Mouse (Mus musculus) urinary bladder, postnatal 4 days (tissue): ENCODE measurements at regions not wholly inside any gene's neighbourhood (a gene's known extent, or its start where the extent isn't known, plus 50 kb on each side); places are given as distances from the start of the nearest gene placed in this dataset.

Source experiments
- DNase-seq, 2 experiments: peaks; one replicate each; pipeline ENCODE4 v3.0.0; 2021 to 2022; ENCODE audit warnings: low spot score in 2 of 2

DNA sequence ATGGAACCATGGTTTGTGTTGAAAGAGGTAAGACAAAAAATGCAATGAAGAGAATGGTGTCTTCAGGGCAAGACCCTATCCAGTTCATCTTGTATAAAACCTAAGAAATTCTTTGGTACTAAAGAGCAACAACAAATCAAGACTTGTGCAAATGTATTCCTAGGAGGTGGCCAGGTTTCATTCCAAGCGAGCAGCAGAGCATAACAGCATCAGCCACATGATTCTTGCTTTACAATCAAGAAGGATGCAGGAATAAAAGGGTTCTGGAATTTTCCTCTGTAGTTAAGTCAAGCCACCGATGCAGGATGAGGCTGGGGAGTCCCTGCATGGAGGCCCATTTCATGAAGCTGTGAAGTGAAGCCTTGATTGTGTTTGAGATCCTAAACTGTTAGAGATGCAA, 374.1 kb upstream of the Kif2a start:
- DNase-seq: no peak

DNA sequence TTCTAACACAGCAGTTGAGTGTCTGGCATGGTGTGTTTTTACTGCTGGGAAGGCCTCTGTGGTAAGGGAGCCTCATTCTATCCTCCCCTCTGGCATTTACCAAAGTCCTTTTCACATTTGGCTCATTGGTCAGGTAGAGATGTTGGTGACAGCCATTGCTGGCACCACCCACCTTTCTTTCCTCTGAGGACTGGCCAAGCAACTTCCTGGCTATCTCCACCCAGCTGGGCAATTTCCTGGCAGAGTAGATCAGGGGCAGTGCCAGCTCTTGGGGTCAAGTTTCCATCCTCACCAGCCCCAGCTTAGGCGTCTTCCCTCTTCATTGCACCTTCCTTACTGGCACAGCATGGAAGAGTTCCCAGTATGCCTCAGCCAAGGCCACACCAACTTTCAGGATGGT, 372.5 kb upstream of the Kif2a start:
- no peak for DNase-seq

DNA sequence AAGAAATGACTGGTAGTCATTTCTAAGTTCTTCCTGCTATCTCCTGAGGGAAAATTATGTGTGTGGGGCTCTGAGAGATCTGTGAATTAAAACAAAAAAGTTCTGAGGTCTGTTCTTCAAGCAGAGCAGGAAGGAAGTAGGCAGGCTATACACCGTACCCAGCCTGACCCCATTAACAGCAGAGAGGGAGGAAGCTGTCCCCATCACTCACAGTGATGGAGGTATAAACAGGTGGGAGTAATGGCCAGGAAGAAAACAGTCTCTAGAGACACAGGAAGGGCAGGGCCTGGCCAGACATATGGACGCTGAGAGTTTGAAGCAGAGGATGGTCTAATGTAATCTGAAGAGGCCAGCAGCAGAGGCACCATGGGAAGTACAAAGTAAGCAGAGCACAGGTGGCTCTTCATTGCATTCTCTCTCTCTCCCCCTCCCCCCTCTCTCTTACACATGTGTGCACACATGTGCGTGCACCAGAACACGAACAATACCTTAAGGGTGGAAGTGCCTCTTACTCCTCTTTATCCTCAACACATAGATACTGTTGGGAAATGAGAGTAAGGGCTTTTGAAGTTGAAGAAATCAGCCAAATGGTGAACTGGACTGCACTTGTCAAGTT, 367.7 kb upstream of the Kif2a start:
- no peak for DNase-seq

DNA sequence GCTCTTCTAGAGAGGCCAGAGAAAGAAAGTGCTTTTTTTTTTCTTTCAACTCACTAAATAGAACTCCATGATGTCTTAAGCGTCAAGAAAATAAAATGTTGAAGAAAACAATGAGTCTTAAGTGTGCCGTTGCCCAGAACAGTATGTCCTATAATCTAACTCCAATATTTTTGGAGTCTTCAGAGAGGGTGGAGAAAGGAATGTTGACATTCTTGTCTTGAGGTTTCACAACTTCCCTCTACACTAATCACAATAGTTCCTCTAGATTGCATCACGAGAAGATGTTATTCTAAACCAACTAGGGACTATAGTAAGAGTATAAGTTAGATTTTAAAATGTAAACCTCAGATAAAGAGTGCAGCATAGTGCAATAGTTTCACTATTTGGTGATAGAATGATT, 367.1 kb upstream of the Kif2a start:
- DNase-seq: no peak

DNA sequence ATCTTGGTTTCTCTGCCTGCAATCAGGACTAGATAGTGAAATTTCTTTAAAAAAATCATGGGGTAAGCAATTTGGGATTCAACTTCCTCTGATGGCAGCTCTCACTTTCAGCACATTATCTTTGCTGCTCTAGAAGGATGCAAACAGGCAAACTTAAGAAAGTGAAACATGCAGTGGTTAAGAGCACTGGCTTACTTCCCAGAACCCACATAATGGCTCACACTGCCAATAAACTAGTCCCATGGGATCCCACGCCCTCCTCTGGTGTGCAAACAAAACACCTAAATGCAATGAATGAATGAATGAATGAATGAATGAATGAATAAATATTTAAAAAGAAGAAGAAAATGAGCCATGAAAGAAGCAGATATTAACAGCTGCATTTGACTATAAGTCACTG, 356.1 kb upstream of the Kif2a start:
- DNase-seq: no peak

DNA sequence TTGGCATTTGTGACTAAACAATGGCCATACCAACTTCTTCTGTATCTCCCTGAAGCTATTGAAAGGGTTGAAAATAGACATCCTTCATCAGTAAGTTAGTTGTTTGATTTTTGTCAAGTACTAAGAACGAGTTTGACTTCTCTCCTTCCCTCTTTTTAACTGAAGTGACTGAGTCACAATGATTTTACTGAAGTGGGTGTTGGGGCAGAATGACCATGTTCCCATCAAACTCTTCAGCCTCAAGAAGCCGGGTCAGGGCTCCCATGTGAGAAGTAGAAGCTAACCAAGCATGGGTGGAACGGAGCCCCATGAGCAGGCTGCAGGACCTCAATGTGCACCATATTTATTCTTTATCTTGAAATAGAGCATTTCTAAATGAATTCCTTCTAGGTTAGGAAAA, 350.7 kb upstream of the Kif2a start:
- no peak for DNase-seq

DNA sequence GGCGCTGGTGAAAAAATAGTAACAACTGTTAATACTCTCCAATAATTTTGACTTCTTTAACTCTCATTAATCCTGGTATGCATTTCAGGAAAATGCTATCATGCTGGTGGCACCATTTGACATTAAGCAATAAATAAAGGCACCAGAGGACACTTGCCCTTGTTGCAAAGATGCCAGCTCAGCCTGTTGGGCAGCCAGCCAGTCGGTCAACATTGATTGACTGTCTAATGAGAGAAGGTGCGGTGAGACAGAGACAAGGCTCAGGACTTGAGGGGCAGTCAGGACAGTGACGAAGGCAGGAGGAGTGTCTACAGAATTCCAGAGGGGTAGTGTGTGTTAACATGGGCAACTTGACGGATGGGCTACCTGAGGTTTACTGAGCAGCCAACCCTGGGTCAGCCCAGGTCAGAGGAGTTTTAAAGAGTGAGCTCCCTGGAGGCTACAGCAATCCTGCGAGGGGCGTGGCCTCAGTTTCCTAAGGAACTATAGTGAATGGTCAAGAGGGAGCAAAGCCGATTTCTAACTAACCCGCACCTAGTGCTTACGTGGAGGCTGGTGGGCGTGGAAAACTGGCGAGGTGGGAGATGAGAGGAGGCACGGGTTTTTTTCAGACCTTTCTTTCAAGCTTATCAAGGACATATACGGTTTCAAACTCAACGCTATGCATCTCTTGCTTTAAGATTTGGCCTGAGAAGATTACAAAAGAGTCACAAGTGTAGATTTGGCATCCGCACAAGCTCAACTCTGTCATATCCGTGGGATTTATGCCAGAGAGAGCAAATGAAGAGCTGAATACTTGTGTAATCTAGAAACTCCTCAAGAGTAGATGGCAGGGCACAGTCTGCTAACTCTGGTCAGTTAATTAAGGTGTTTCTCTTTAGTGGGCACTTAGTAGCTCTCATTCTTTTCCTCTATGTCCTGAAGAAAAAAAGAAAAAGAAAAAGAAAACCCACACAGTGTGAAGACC, 350.0 kb upstream of the Kif2a start:
- no peak for DNase-seq

DNA sequence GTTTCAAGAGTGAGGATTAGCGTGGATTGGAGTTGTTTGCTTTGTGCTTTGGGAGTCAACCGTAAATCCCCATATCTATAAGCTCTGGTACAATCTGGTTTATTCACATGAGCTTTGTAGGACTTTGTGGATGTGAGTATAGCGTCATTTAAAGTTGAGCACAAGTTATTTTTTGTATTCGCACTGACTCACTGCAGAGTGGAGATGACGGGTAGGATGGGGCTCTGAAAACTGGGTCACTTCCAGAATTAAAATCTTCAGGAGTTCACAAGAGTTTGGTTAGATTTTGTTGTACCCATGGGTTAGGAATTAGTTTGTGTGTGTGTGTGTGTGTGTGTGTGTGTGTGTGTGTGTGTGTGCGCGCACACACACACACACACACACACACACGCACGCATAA, 345.7 kb upstream of the Kif2a start:
- no peak for DNase-seq

DNA sequence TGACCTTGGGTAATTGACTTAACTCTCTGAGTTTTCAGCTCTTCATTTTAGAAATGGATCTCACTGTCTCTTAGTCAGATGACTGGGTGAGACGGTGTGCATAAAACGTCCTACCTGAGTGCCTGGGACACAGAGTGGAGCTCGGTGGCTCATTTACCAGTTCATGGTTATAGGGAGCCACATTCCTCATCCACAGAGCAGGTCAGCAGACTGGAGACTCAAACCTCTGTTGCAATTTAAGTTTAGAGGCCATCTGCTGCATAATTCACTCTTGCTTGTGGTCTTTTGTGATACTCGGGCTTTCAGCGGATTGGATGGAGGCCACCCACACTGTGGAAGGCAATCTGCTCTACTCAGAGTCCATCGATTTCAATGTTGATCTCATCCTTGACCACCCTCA, 343.8 kb upstream of the Kif2a start:
- no peak for DNase-seq

DNA sequence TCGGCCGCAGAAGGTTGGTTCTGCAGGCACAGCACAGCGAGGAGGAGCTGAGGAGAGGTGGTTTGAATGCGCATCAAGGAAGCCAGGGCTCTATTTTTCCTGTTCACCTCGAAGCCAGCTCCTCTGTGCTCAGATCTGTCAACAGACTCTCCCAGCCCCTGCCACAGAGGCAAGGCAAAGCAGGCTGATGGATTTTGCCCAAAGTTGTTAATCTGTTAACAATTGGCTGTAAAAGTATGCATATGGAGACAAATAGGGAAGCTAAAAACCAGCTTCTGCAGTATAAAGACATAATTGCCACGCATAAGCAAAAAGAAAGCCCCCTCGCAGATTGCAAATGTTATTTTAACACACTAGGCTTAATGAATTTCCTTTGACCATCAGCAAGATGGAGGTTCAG, 343.3 kb upstream of the Kif2a start:
- DNase-seq: no peak

DNA sequence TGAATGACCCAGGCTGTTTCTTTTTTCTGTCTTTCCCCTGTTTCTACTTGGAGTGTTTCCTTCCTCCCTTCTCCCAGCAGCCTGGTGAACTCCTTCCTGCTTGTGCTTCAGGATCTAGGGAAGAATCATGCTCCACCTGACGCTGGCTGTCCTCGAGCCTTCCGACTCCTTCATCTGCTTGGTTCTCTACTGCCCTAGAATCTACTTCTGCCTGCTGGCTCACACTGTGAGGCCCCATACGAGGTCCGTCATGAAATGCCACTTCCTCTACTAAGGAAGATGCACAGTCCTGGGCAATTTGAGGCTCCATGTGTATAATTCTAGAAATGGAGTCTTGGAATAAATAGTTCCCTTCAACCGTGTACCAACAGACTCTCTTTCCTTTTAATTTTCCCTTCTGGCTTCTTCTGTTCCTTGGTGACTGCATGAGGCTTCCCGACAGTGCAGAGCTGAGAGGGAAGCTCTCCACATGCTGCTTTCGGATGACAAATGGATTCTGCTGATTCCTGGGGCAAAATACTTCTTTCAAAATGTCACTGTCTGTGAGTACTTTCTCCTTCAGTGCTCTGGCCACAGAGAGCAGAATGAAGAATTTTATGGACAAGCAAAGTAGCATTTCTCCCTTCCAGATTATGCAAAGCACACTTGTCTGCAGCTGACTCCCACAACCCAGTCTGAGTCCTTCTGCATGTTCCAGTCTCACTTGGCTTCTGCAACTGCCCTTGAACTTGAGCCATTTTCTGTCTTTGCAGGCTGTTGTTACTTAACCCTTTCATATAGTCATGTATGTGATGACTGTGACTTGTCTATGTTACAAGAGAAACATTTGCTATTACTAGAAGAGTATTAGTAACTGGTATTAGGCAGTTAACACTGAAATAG, 341.1 kb upstream of the Kif2a start:
- peak in 1 of 2 experiments; percentile 27 for DNase-seq

DNA sequence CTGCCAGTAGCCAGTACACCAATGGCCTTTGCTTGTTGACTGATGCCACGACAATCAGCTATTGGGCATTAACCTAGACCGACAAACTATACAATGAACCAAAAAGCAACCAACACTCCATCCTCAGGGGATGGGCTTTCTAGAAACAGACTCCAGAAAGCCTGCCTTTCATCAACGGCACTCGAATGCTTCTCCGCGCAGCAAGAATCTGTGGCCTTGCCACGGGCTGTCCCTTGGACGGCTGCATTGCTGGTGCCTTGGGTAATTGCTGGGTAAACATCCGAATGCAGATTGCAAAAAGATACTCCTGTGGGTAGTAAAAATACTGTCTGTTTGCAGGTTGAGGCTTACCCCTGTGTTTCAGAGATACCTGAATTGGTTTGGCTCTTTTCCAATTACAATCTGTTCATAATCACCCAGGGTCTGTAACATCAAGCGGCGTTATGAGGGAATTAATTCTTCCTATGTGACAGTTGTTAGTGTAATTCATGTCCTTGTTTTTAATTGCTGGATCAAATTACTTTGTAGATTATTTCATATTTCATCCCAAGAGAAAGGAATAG, 319.0 kb upstream of the Kif2a start:
- DNase-seq: no peak

DNA sequence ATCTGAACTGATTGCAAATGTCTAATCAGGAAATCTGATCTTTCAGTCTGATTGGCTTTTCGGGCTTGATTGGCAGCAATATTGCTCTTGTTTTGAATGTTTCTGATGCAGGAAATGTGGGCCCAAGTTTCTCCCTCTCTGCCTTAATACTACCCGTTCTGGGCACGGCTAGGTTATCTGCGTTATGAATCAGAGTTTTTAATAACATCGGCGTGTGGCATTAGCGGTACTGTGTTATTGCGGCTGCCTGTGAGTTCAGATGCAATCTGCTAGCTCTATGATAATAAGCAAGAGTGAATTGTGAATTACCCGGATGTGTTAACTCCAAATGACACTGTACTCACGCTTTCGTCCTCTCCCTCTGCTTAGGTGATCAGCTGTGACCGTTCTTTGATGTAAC, 316.2 kb upstream of the Kif2a start:
- DNase-seq: no peak

DNA sequence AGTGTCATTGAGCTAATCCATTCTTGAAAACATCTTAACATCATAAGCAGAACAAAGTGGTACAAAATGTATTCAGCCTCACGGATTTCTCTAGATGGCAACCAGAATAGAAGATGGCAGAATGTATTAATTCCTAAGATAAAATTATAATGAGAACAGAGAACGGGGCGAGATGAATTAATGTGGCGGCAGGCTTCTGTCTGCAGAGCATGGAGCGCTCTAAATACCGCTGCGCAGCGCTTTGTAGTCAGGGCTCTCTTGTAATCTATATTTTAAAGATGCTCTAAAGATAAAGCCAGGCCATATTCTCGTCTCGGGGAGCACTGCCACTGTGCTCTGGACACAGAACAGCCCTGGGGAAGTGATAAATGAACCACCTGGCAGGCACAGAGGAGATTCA, 315.2 kb upstream of the Kif2a start:
- no peak for DNase-seq

DNA sequence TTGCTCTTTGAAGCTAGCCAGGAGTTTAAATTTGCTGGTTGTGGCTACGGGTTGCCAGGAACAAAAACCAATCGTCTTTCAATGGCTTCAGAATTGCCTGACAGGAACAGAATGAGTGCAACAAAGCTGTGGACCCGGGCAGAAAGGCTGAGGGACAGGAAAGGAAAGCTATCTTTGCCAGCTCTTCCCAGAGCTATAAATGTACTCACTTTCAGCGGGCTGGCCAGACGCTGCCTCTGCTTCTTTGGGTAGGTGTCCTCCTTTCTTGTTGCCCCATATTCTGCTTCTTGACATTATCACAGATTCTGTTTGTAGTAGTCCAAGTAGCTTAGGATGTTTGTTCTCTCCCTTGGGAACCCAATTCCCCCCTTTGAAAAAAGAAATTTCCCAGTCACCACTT, 307.4 kb upstream of the Kif2a start:
- no peak for DNase-seq

DNA sequence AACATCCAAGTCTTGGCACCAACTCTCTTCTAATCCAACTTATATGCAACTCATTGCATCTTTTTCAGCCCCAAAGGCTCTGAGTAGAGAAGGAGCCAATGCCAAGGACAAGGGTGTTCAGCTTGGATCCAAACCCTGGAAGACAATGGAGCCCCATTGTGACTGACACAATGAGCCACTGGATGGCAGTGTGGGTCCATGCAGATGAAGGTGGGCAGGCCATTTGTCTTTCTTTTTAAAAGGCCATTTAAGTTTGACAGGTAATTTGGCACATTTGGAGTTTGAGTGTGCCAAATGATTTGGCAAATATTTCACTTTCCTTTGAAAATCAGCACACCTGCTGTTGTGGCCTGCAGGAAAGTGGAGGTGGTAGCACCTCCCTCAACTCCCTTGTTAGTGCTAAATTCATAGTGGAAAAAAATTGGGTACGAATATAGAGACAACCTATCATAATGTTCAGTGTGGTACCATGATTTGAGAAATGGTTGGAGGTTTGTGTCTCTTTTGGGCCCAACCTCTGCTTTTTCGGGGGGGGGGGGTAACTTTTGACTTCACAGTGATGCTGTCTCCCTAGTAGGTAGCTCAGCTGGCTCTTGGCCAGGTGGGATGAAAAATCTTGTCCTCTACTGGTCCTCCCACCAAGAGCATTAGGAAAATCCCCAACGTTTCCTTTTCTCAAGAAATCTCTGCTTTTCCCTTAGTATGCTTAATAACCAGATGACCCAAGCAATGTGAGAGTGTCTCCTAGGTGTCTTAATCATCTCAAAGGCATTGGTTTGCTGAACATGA, 304.0 kb upstream of the Kif2a start:
- peak; percentile 24 to 63 for DNase-seq

DNA sequence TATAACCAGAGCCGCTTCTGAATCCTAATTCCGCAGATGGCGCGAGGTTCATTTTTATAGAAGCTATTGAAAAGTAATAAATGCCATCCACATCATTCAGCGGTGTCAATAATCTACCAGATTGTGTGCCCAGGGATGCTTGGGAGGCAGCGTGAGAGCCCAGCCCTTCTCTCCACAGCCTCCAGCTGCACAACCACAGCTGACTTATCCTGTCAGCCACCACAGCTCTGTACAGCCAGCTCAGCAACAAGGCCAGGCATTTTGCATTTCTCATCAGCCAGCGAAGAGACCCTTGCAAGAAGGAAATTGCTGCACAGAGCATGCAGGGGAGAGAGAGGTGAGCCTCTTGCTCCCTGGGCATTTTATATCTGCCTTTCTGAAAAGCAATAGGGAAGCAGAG, 292.8 kb upstream of the Kif2a start:
- no peak for DNase-seq

DNA sequence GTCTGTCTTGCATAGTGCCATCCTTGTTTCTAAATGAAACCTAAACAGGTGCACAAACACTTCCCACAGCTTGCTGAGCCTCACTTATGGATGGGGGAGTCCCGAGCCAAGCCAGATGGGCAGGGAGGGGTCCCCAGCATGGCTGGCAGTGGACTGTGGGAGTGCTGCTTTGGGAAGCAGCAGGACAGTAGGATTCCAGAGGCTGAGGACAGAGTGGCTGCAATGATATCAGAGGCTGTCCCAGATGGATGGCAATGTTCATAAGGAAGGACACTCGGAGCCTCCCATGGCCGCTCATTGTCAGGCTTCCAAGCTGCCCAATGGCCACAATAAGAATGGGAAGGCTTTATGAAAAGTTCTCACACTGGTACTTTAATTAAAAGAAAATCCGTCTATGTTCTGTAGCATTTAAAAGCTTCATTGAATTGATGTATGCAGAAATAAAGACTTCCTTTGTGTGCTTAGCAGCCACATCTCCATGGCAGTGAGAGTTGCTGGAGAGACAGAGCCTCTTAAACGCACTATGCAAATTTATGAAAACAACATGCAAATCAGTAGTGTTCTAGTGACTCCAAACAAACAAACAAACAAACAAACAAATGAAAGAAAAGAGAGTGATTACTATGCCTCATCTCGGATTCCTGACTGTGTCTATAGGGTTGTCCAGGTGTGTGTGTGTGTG, 287.2 kb upstream of the Kif2a start:
- DNase-seq: no peak

DNA sequence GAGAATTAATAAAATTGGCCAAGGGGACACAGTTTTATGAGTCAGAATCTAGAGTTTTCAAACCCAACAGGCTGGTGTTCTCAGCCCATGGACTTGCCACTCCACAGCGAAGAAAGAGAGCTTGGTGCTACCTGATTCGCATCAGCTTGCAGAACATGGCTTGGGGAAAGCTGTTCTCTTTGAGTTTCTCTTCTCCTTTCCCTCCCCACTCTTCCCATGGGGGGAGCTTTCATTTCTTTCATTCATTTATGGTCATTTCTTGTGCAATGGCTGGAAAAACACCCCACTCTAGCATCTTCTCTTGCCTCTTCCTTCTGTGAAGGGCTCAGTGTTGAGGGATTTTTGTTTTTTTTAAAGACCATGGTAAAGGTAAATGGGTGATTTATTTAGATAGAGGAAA, 286.5 kb upstream of the Kif2a start:
- no peak for DNase-seq

DNA sequence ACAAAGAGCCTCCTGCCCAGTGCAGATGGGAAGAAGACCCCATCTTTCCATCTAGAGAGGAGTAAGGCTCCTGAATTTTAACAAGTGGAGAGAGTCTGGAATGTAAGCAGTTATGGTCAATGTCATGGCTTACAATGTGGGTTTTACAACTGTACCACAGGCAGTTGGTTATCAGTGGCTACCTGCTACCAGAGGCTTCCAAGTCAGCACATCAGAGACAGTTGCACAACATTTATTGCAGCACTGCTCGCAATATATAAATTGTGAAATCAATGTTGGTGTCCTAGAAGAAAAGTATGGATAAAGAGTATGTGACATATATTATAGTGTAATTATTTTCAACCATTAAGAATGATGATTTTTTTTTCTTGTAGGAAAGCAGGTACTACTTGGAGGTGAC, 285.0 kb upstream of the Kif2a start:
- DNase-seq: no peak

DNA sequence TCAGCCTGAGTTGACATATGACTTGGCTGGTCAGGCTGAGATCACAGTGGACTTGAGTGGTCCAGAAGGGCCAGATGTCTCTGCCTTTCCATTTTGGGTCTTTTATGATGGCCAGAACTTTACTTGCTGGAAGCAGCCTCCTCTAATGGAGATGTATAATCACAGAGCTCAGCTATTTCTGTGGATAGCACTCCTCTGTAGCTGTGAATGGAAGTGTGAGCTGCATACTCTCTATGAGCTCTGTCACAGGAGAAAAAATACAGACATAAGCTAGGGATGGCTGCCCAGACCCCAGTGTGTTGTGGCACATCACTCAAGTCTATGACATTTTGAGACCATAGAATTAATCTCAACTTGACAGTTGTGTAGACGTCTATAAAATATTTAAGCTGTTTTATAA, 284.3 kb upstream of the Kif2a start:
- no peak for DNase-seq
